Mouse (Mus musculus): ENCODE results near the gene Gm20479.

DNA sequence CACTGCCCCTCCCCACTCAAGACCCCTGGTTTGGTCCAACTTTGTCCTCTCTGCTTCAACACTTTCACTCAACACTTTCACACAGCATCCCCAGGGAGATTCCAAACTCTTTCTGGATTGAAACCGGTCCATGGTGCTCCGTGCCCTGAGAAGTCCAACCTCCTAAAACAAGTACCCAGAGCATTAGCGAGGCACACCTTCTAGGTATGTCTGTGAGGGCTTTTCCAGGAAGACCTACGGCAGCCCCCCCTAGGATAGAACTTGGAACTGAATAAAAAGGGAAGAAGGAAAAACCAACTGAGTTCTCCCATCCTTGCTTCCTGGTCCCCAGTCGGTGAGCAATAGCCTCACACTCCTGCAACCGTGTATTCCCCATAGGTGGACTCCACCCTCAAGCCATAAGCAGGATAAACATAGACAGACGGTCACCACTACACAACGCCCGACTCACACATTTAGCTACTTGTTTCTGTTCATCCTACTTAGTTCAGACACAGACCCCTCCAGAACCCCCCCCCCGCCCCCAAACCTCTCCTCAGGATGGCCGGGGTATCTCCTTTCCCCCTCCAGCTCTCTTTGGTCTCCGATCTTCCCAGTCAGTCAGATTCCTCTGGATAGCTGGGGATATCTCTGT is 45.5 kb downstream of the Gm20479 start:
- TF ChIP-seq CTCF (IDR thresholded peaks at IDR 0.05; ENCODE audit: control insufficient read depth, insufficient read depth, insufficient read length): no peak
- no peak for TF ChIP-seq USF1 (IDR thresholded peaks at IDR 0.05; ENCODE audit: low read depth)
- TF ChIP-seq MAX (IDR thresholded peaks at IDR 0.05): no peak
- TF ChIP-seq MYOG (IDR thresholded peaks at IDR 0.05; ENCODE audit: control insufficient read depth, extremely low read depth, insufficient read length): no peak

Measured in C2C12 (cell line).